Mouse (Mus musculus): ENCODE data around the gene 6430548M08Rik. TPM values are rescaled to one million over a fixed set of nuclear protein-coding genes. Genes with fewer than 3 reads are reported as not detected.
A peak's percentile ranks its signal among the peaks of the same experiment; 100 is the strongest.

The 6430548M08Rik gene
- total RNA-seq, 2 experiments from 2014 or later, result 11.7 to 13.3 TPM

DNA sequence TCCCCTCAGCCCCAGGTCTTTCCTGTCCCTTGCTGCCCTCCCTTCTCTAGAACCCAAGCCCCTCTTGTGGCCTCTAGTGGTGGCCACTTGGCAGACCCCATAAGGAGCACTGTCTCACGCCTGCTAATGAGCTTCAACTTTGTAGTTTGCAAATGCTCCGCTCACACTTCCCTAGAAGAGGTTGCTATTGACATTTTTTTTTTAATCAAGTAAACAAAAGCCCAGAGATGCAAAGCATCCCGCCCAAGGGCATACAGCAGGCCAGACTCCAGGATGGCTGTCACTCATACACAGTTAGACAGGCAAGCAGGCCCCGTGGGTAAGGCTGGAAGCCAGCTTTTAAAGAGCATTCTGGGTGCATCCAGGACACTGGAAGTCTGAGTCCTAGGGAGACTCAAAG lies 62.7 kb downstream of the 6430548M08Rik start:
- no peak for DNase-seq
- intact Hi-C loops (cut with DNase I), result loop anchor here (5.0 to 10.0 kb wide), 3 partner anchors 36 to 421 kb away; no protein-coding TSS in a partner anchor

- intact Hi-C loops (cut with DNase I), result loop anchor here (2.0 to 10.0 kb wide), 5 partner anchors 35 to 420 kb away; no protein-coding TSS in a partner anchor
- DNase-seq, result peak; percentile 68 to 72
Observed at GRCm38 (mm10) chr8:120177318-120178123, 63.6 kb downstream of the 6430548M08Rik start, which contains the start of gene Fam92b. TSS of gene Fam92b (minus strand) at chr8:120177466.

DNA sequence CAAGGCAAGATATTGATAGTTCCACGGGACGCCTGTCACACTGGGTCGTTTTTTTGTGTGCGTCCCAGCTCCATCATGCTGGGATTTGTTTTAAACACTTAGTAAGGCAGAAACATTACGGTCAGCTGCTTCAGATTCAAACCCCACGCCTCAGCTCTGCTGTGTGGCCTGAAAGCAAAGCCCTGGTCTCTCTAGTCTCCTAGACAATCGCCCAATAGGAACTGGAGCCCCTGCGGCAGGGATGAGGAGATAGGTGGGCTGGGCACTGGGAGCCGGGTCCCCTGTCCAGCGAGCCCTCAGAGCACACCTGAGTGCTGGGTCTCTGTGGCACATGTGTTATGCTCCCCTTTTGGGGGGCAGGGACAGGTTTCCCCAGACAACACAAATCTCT lies 64.2 kb downstream of the 6430548M08Rik start:
- intact Hi-C loops (cut with DNase I), result loop anchor here (2.0 to 10.0 kb wide), 5 partner anchors 34 to 419 kb away; no protein-coding TSS in a partner anchor
- no peak for DNase-seq

DNA sequence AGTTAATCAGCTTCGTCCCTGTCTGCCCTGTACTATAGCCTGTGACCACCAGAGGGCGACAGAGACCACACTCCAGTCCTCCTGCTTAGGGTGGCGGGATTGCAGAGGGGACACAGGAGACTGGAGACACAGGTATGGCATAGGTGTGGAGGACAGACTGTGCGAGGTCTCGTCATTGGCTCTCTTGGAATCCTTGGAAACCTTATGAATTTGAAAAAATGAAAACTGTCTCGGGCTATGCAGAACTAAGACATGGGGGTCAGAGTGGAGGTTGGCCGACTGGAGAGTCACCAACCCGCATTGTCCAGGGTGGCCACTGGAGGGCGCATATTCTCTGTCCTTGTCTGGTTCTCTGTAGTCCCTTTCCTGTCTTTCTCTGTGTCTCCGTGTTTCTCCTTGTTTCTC lies 65.1 kb downstream of the 6430548M08Rik start:
- DNase-seq, result peak; percentile 92 to 95
- intact Hi-C loops (cut with DNase I), result loop anchor here (1.0 to 10.0 kb wide), 7 partner anchors 33 to 418 kb away; partner anchors contain the start of gene Gse1

- intact Hi-C loops (cut with DNase I), result no loop called here
- DNase-seq, result no peak
Observed at GRCm38 (mm10) chr8:120180445-120180970, 66.6 kb downstream of the 6430548M08Rik start.

DNA sequence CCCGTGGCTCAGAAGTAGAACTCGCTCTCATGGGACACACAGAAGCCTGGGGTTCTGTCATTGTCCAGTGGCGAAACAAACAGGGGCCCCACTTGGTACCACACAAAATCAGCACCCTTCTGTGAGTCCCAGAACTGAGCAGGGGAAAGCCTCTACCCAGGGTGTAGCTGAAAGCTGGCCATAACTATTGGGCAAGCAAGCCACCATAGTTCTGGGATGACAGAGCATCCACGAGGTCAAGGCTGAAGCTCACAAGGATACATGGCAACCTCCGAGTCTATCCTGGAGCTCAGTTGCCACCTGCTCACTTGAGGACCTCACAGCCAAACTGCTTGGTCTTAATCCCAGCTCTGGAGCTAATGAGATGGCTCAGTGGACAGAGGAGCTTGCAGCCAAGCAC lies 67.3 kb downstream of the 6430548M08Rik start:
- intact Hi-C loops (cut with DNase I), result no loop called here
- no peak for DNase-seq

DNA sequence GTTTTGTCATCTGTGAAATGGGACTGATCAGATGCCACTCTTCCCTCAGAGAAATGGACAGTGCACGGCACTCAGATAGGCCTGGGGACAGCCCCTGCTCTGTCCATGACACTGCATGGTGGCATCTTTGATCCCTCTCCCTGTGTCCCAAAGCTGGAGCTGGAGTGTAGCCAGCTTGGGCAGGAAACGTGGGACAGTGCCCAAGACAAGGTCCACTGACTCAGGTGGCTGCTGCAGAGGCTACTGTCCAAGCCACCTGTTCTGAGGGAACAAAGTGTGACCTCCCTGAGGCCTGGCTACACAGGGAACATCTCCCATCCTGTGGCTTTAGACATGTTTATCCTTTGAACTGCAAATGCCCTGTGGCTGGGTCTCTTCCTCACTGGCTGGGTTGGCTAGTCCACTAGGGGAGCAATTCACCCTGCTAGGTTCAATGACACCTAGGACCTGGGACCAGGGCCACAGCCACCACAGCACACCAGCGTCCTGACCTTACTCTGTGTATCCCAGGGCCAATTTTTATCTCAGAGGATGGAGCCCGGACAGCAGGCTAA lies 68.0 kb downstream of the 6430548M08Rik start:
- intact Hi-C loops (cut with DNase I), result no loop called here
- no peak for DNase-seq

DNA sequence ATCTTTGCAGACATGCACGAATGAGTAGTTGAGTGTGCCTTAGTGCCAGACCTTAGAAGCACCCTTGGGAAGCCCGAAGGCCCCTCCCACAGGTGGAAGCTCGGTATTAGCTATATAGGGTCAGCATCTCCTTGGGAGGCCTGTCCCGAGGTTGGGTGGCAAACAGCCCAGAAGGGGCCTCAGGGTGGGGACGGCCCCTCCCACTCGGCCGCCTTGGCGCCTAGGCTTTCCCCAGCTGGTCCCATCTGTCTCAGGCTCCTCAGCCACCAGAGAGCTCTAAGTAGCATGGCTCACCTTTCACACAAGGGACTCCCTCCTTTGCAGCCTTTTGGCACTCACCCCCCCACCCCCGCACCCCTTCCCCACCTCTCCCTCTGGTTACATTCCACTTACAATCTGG lies 70.4 kb downstream of the 6430548M08Rik start:
- peak; percentile 58 to 71 for DNase-seq
- intact Hi-C loops (cut with DNase I), result no loop called here

- intact Hi-C loops (cut with DNase I), result loop anchor here (5.0 kb wide), 1 partner anchor 182 kb away; no protein-coding TSS in a partner anchor
- DNase-seq, result peak; percentile 72 to 73
Observed at GRCm38 (mm10) chr8:120184850-120185792, 71.2 kb downstream of the 6430548M08Rik start.

DNA sequence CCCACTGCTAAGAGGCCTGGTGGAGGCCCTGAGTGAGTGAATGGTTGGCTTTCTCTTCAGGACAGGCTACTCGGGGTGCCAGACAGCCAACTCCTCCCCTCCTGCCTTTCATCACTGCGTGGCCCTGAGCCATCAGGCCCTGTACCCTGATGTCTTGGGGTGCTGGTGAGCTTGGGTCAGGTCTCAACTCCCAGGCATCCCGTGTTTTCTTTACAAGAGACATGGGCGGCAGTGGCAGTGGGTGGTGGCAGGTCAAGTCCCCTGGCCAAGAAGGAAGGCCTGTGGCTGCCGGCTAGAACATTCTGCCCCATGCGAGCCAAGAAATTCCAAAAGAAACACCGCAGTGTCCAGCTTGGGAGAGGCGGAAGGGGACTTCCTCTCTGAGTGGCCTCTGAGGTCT lies 72.5 kb downstream of the 6430548M08Rik start:
- intact Hi-C loops (cut with DNase I), result loop anchor here (5.0 kb wide), 1 partner anchor 181 kb away; no protein-coding TSS in a partner anchor
- peak; percentile 64 to 65 for DNase-seq

DNA sequence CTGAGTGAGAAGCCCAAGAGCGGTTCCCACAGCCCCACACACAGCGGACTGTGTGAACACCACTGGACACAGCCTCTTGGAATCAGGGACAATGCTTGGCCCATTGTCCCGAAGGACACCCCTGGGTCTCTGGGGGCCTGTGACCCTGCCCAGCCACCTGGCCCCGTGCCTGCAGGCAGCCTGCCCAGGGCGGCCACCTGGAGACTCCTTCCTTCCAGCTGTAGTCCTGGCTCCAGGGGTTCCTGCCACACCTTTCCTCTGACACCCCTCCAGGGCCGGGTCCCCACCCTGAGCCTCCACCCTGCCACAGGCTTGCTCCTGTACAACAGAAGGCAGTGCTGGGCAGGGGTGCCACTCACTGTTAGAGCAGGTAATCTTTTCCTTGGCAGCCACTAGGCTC lies 74.6 kb downstream of the 6430548M08Rik start:
- intact Hi-C loops (cut with DNase I), result loop anchor here (5.0 kb wide), 1 partner anchor 179 kb away; no protein-coding TSS in a partner anchor
- peak; percentile 79 to 87 for DNase-seq

- intact Hi-C loops (cut with DNase I), result loop anchor here (5.0 kb wide), 1 partner anchor 178 kb away; no protein-coding TSS in a partner anchor
Observed at GRCm38 (mm10) chr8:120189440-120189839, 75.5 kb downstream of the 6430548M08Rik start.

GRCm38 (mm10) chr8:120190107-120190809 lies 76.3 kb downstream of the 6430548M08Rik start:
- no peak for DNase-seq
- intact Hi-C loops (cut with DNase I), result no loop called here

More at GRCm38 (mm10) chr8:120189440-120189839, 75.5 kb downstream of the 6430548M08Rik start:
- no peak for DNase-seq

- DNase-seq, result peak; percentile 98 to 99
- intact Hi-C loops (cut with DNase I), result no loop called here
Observed at GRCm38 (mm10) chr8:120190810-120191413, 77.0 kb downstream of the 6430548M08Rik start.

DNA sequence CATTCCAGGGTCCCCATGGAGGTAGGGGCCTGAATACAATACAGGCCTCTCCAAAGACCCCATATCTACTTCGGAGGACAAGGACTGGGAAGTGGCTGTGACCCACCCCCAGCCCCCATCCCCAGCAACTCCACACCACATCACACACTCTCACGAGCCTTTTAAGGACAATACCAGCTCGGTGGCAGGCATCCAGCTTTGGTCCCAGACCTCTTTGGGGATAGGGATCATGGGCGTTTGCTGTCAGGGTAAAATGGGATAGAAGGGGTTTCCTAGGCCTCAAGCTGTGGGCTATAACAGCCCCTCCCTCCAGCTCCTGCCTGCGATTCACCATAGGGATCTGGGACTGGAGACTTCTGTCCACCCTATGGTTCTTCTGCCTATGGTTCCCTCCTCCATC lies 77.7 kb downstream of the 6430548M08Rik start:
- no peak for DNase-seq
- intact Hi-C loops (cut with DNase I), result no loop called here

- DNase-seq, result no peak
- intact Hi-C loops (cut with DNase I), result no loop called here
Observed at GRCm38 (mm10) chr8:120192118-120192517, 78.2 kb downstream of the 6430548M08Rik start.

- no peak for DNase-seq
- intact Hi-C loops (cut with DNase I), result no loop called here
Observed at GRCm38 (mm10) chr8:120201351-120201750, 87.4 kb downstream of the 6430548M08Rik start.

DNA sequence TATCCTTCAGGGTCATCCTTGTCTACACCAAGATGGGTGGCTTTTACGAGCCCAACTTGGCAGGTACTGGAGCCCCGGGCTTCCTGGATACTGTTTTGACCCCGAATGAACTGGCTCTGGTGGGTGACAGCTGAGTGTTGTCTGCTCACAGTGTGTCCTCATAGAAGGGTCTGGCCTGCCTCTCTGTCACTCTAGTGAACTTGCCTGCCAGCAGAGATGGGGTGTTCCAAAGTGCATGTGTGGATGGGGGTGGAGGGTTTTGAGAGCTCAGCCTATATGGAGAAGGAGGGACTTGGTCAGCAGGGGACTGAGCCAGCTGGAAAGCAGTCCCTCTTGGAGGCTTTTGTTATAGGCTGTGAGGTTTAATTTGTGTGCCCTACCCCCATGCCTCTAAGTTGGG lies 88.6 kb downstream of the 6430548M08Rik start:
- intact Hi-C loops (cut with DNase I), result no loop called here
- peak in 1 of 2 experiments; percentile 59 for DNase-seq

Data from heart, postnatal 14 days (tissue).